Mouse (Mus musculus): ENCODE data around the gene Arl4a.

- TF ChIP-seq CTCF (IDR thresholded peaks at IDR 0.05; ENCODE audit: extremely low read depth, insufficient read length, insufficient replicate concordance, low read depth, low read length) (no peak), POLR2A (IDR thresholded peaks at IDR 0.05; ENCODE audit: low read depth, low read length) (no peak)
Measured at GRCm38 (mm10) chr12:40008459-40008858, 29.4 kb downstream of the Arl4a start.
